Mouse (Mus musculus) lung, postnatal 0 days (tissue): Measurements from ENCODE around the gene Mybl2.

Source experiments
- CTCF ChIP-seq: IDR thresholded peaks from 2 replicates; pipeline ENCODE4 v1.5.1; 2016; ENCODE audit warnings: antibody characterized with exemption, mild to moderate bottlenecking
- EP300 ChIP-seq: IDR thresholded peaks from 2 replicates; pipeline ENCODE4 v1.6.1; 2016; ENCODE audit warnings: antibody characterized with exemption, mild to moderate bottlenecking, control low read depth

GRCm38 (mm10) chr2:163054891-163055494 lies 506 bp downstream of the Mybl2 start:
- TF ChIP-seq CTCF (no peak), EP300 (no peak)
